Mouse (Mus musculus) gastrocnemius, adult 8-10 months (tissue): Measurements from ENCODE around the gene Ap2a1. TPM values are rescaled to one million over a fixed set of nuclear protein-coding genes. Genes with fewer than 3 reads are reported as not detected.

Experiments used
- DNase-seq, 2 experiments: peaks; one replicate each; pipeline ENCODE4 v3.0.0; 2022; ENCODE audit warnings: low spot score in 2 of 2
- total RNA-seq, 4 experiments: library from RNA; stranded (reverse); gene quantifications; 2 replicates each; pipeline ENCODE4 v1.2.4; 2022

Gene Ap2a1
- total RNA-seq, 4 experiments from 2014 or later = 63.5 to 67.9 (median 65.5) TPM

- no peak for DNase-seq
Observed at GRCm38 (mm10) chr7:44953561-44953960, 24.3 kb upstream of the Ap2a1 start.

DNA sequence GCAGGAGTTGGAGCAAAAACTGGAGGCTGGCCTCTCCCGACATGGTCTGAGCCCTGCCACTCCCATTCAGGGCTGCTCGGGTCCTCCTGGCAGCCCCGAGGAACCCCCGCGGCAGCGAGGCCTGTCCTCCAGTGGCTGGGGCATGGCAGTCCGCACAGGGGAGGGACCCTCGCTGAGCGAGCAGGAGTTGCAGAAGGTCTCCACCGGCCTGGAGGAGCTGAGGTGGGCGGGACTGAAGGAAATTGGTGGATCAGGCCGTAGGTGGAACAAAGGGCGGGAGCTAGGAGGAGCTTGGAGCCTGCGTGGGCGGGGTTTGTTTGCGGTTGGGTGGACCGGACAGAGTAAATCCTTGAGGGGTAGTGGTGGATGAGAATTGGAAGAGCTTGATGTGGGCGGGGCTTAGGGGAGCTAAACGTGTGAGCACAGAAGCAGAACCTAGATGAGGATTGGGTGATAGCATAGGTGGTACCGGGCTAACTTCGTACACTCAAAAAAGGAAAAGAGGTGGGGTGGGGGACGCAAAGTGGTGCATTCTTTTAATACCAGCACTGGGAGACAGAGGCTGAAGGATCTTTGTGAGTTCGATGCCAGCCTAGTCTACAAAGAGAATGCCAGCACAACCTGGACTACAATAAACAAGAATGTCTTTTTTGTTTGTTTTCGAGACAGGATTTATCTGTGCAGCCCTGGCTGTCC lies 23.5 kb upstream of the Ap2a1 start:
- DNase-seq = peak; percentile 91 to 92

- peak; percentile 60 to 69 for DNase-seq
Observed at GRCm38 (mm10) chr7:44951960-44952359, 22.7 kb upstream of the Ap2a1 start.

DNA sequence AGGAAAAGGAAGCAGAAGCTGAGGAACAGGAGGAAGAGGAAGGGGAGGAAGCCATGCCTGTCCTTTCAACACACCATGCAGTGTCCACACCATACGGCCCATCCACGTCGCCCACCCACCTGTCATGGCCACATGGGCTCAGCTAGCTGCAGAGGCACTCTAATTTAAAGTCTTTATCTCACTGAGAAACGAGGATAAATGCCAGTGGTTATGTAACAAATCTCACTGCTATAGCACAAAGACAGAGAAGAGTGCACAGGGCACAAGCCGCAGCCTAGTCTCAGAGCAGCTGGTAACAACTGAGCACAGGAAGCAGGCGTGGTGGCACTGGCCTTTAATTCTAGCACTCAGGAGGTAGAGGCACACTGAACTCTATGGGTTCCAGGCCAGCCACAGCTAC lies 20.6 kb upstream of the Ap2a1 start:
- DNase-seq = no peak

DNA sequence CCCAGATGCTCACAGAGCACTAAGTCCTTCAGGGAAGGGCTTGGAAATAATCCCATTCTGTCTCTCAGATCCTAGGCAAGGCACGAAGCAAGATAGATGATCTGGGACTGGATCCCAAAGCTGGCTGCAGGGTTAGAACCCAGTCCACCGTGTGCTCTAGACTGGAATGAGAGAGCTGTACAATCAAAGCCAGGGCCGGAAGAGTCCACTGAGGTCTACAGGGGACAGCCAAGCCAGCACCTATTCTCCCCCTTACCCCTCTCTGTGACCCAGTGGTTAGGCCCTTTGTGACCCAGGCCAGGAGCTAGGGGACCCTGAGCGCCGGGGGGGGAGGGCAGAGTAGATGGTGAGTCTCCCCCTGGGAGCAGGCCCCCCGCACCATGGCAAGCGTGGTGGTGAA lies 13.6 kb upstream of the Ap2a1 start, which contains the start of gene Tsks:
Tsks (plus strand) TSS at position 301 of the 400 bp plus-strand sequence.
- no peak for DNase-seq

DNA sequence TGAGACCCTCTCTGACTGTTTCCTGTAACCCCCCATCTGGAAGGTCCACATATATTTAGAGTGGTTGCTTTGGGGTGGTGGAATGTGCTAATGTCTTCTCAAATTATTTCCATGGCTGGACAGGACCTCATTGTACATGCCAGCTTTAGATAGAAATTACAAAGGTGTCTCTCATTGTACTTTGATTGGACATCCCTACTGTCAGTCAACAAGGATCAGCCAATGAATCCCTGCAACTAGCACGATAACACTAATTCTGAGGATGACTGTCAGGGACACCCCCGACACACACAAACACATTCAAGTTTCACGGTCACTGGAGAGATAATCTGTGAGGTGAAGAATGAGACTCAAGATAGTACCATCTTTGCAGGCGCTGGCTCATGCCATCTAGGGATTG lies 9.4 kb upstream of the Ap2a1 start:
- DNase-seq = no peak

- DNase-seq = no peak
Observed at GRCm38 (mm10) chr7:44928570-44928969, 726 bp downstream of the Ap2a1 start.

GRCm38 (mm10) chr7:44925468-44925867 lies 3.8 kb downstream of the Ap2a1 start:
- no peak for DNase-seq

GRCm38 (mm10) chr7:44922530-44922929 lies 6.8 kb downstream of the Ap2a1 start:
- DNase-seq = no peak

DNA sequence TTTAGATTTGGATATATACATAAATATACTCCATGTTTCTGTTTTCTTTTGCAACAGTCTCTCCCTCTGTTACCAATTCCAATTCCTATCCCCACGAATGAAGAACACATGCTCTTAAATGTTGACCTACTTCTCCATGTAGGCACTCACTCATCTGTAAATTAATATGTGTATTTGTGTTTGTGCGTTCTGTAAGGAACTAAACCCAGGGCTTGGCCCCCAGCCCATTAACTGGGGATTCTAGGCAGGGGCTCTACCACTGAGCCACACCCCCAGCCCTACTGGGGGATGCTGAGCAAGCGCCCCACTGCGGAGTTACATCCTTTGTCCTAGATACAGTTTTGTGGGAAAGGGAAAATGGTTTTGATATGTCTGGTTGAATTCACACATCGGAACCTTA lies 10.2 kb downstream of the Ap2a1 start:
- DNase-seq = no peak

DNA sequence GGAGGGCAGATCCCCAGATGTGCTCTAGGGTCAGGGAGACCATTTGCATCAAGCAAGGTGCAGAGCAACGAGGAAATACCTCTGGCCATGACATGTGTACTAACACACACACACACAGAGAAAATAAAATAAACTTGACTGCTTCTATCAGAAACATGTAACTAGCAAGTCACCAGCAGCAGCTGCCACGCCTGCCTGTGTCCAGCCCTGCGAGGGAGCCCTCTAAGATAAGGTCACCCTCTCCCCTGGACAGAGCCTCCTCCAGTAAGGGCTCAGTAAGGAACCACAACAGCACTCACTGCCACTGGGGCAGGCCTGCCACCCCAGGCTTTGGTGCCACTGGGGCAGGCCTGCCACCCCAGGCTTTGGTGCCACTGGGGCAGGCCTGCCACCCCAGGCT lies 11.1 kb downstream of the Ap2a1 start:
- no peak for DNase-seq

DNA sequence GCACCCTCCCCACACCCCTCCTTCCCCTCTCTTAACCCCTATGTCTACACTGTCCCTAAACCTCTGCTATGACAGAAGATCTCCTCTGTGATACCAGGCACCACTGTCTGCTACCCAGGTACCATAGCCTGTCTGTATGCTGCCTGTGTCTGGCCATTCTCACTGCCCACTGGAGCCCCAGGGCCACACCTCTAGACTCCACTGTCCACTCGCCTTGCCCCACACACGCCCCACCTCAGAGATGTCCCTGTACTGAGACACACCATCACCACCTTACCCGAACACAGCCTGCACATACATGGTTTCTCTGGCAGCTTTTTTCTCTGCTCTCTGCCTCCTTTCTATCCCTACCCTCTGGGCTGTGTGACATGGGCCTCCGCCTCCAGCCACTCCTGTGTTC lies 12.4 kb downstream of the Ap2a1 start:
- DNase-seq = no peak

DNA sequence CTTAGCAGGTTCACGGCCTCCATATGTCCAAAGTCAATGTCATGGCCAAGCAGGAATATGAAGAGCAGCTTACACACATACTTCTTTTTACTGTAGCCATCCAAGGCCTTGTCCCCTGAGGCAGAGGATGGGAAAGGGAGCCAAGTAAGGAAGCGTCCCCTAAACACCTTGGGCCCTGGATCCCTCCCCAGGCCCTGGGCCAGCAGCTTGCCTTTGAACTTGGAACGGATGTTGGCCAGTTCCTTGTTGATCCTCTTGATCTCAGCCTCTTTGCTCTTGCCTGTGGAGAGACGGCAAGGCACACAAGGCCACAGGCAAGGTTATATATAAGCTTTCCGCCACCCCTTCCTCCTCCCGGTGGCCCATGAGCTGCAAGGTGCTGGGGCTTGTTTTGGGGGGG lies 13.1 kb downstream of the Ap2a1 start:
- DNase-seq = peak in 1 of 2 experiments; percentile 1

DNA sequence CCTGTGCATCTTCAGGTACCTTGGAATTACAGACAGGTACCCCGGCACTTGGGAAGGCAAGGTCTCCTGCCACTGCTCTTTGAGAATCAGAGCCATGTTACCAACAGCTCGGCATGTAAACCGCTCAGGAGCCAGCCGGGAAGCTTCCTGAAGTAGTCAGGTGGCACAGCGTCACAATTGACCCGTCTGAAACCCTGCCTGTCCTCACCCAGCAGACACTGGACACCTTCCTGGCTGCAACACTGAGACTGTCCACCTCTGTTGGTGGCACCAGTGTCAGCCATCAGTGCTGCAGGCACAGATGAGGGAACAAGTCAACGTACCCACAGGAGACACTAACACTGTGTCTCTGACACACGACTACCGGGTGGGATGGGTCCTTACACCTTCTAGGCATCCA lies 14.0 kb downstream of the Ap2a1 start:
- no peak for DNase-seq

GRCm38 (mm10) chr7:44914396-44914795 lies 14.9 kb downstream of the Ap2a1 start:
- peak in 1 of 2 experiments; percentile 4 for DNase-seq

DNA sequence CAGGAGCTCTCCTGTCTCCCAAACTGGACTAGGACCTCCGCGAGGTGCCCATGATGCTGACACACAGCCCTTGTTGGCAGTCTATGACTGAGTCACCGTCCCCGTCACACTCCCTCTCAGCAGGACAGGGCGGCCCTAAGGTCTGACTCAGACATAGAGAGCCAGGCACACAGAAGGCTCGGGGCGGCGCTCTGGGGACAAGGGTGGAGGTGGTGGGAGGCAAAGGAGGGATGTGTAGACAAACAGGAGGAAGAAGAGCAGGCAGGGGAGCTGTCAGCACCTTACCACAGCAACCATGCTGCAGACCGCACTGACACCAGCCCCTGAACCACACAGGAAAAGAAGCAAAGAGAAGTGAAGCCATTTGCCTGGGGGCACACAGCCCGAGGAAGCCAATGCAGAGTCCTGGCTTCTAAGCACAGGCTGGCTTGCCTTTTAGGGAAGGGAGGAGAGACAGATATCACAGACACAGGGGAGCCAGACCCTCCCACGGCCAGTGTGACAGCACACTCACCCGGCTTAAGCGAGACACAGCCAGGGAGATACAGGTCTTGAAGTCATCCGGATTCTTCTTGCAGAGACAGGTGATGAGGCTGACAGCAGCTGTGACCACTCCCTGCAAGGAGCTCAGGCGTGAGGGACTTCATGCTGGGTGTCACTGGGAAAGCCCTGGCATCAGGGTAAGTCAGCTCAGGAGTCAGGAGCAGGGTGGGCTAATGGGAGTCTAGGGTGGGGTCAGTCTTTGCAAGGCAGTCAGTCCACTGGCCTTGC lies 20.4 kb downstream of the Ap2a1 start:
- DNase-seq = no peak

GRCm38 (mm10) chr7:44905430-44905829 lies 23.9 kb downstream of the Ap2a1 start:
- DNase-seq = no peak

GRCm38 (mm10) chr7:44901230-44901722 lies 28.0 kb downstream of the Ap2a1 start:
- DNase-seq = no peak

DNA sequence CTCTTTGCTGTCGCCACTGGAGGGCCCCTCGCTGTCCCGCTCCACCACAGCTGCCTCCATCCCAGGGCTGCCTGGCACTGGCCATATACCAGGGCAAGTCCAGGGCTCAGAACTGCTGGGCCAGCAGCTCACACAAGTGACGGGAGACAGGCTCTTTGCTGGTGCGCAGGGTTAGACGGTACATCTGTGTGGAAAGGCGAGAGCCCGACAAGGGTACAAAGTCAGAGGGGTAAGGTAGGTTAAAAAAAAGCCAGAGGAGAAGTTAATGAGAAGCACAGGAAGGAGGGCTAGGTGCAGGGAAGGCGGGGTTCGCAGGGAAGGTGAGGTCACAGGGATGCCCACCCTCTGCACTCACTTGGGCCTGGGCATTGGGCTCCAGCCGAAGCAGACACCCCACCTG lies 28.7 kb downstream of the Ap2a1 start:
- no peak for DNase-seq

DNA sequence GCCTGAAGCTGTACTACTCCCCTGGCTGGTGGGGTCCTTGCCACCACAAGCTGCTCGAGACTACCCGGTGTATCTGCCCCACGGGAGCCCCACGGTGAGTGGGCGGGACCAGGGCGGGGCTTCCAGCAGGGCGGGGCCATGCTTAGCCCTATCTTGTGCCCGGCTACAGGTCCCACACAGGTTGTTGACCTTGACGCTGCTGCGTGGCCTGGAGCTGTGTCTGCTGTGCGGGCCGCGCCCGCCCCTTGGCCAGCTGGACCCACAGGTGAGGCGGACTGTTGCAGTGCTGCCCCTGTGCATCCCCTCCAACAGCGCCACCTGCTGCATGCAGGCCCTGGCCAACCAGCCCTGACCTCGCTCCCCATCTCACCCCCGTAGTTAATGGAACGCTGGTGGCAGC lies 30.7 kb downstream of the Ap2a1 start:
- no peak for DNase-seq

GRCm38 (mm10) chr7:44896499-44896898 lies 32.8 kb downstream of the Ap2a1 start:
- DNase-seq = no peak

DNA sequence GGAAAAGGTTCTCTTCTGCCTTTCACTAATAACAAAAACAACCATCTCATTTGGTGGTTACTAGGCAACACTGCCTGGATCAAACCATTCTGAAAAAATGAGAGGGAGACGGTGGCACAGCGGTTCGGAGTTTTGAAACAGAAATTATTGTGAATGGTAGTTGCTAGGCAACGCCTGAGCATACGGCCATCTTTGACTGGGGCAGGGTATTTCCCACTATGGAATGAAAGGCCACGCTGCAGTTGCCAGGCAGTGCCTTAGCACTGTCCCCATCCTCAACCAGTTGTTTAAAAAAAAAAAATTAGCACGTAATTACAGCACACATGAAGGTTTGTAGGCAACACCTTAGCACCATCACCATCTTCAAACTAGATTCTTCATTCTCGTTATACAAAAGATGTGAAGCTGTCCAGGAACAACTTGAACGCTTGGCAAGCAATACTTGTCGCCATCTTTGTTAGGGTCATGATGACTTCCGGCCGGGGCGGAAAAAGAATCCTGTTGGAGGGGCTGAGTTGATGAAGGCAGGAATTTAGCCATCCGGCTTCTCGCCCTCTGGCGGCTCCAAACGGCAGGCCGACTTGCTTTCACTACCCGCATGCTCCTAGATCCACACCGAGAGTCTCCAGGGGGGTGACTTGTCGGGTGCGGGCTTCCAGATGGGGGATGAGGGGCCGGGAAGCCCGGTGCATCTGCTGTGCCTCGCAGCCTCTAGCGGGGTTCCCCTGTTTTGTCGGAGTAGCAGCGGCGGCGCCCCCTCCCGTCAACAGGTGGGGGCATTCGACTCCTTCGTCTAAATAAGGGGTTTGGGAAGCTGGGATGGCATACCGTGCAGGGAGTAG lies 33.5 kb downstream of the Ap2a1 start, which contains the start of gene Fuz:
Fuz (plus strand) TSS at position 487 of the 842 bp plus-strand sequence.
- peak; percentile 79 to 88 for DNase-seq
